Mouse (Mus musculus): ENCODE data around the gene St6galnac3. TPM values are rescaled to one million over a fixed set of nuclear protein-coding genes. Genes with fewer than 3 reads are reported as not detected.

The St6galnac3 gene
- total RNA-seq, 2 experiments from 2014 or later = 10.7 to 12.7 TPM

- no peak for DNase-seq (ENCODE audit: extremely low spot score in 1 of 2, low spot score in 2 of 2)
- intact Hi-C loops (cut with DNase I) = no loop called here
These were observed 535.1 kb downstream of the St6galnac3 start for GRCm38 (mm10) chr3:153189685-153190467.

- intact Hi-C loops (cut with DNase I) = no loop called here
- DNase-seq (ENCODE audit: extremely low spot score in 1 of 2, low spot score in 2 of 2) = no peak
These were observed 536.8 kb downstream of the St6galnac3 start for GRCm38 (mm10) chr3:153188224-153188623.

GRCm38 (mm10) chr3:153185117-153185516 is 539.9 kb downstream of the St6galnac3 start:
- DNase-seq (ENCODE audit: extremely low spot score in 1 of 2, low spot score in 2 of 2) = no peak
- intact Hi-C loops (cut with DNase I) = no loop called here

- intact Hi-C loops (cut with DNase I) = no loop called here
- DNase-seq (ENCODE audit: extremely low spot score in 1 of 2, low spot score in 2 of 2) = no peak
These were observed 543.7 kb downstream of the St6galnac3 start for GRCm38 (mm10) chr3:153181242-153181641.

- intact Hi-C loops (cut with DNase I) = no loop called here
- no peak for DNase-seq (ENCODE audit: extremely low spot score in 1 of 2, low spot score in 2 of 2)
These were observed 548.2 kb downstream of the St6galnac3 start for GRCm38 (mm10) chr3:153176749-153177148.

GRCm38 (mm10) chr3:153176325-153176724 is 548.6 kb downstream of the St6galnac3 start:
- no peak for DNase-seq (ENCODE audit: extremely low spot score in 1 of 2, low spot score in 2 of 2)
- intact Hi-C loops (cut with DNase I) = no loop called here

- intact Hi-C loops (cut with DNase I) = no loop called here
- DNase-seq (ENCODE audit: extremely low spot score in 1 of 2, low spot score in 2 of 2) = no peak
These were observed 550.5 kb downstream of the St6galnac3 start for GRCm38 (mm10) chr3:153174336-153175033.

GRCm38 (mm10) chr3:153173567-153173966 is 551.4 kb downstream of the St6galnac3 start:
- intact Hi-C loops (cut with DNase I) = no loop called here
- DNase-seq (ENCODE audit: extremely low spot score in 1 of 2, low spot score in 2 of 2) = no peak

GRCm38 (mm10) chr3:153170146-153170545 is 554.8 kb downstream of the St6galnac3 start:
- DNase-seq (ENCODE audit: extremely low spot score in 1 of 2, low spot score in 2 of 2) = no peak
- intact Hi-C loops (cut with DNase I) = no loop called here

- no peak for DNase-seq (ENCODE audit: extremely low spot score in 1 of 2, low spot score in 2 of 2)
These were observed 555.2 kb downstream of the St6galnac3 start for GRCm38 (mm10) chr3:153169744-153170143.

GRCm38 (mm10) chr3:153161676-153162075 is 563.3 kb downstream of the St6galnac3 start:
- intact Hi-C loops (cut with DNase I) = no loop called here
- DNase-seq (ENCODE audit: extremely low spot score in 1 of 2, low spot score in 2 of 2) = no peak

More at GRCm38 (mm10) chr3:153169744-153170143, 555.2 kb downstream of the St6galnac3 start:
- intact Hi-C loops (cut with DNase I) = no loop called here

GRCm38 (mm10) chr3:153160683-153161082 is 564.3 kb downstream of the St6galnac3 start:
- no peak for DNase-seq (ENCODE audit: extremely low spot score in 1 of 2, low spot score in 2 of 2)
- intact Hi-C loops (cut with DNase I) = no loop called here

- intact Hi-C loops (cut with DNase I) = no loop called here
These were observed 576.1 kb downstream of the St6galnac3 start for GRCm38 (mm10) chr3:153148887-153149286.

More at GRCm38 (mm10) chr3:153148887-153149286, 576.1 kb downstream of the St6galnac3 start:
- DNase-seq (ENCODE audit: extremely low spot score in 1 of 2, low spot score in 2 of 2) = peak in 1 of 2 experiments; percentile 35

Small RNAs within 50 kb of the gene (microRNA-seq; reads per million reads assigned to microRNA genes)
- not detected for gene Gm27405

Other genes with a start within 250 kb of the St6galnac3 start
- not detected for gene Asb17, start 119.0 kb upstream of the St6galnac3 start, total RNA-seq (2021)
- under 1 TPM; 0.28 to 0.32 TPM for gene Msh4, start 181.0 kb upstream of the St6galnac3 start, total RNA-seq (2021)
- gene Rabggtb, start 187.8 kb upstream of the St6galnac3 start, total RNA-seq (2021) = 10 to 100 TPM; 67.9 to 68.7 TPM
- 10 to 100 TPM; 36.0 to 37.9 TPM for gene Acadm, start 219.5 kb upstream of the St6galnac3 start, total RNA-seq (2021)
- gene Slc44a5, start 248.3 kb upstream of the St6galnac3 start, total RNA-seq (2021) = 10 to 100 TPM; 14.7 to 17.4 TPM